Mouse (Mus musculus) hindbrain, postnatal 0 days (tissue): Measurements from ENCODE around the gene Eif3m. TPM values are rescaled to one million over a fixed set of nuclear protein-coding genes. Genes with fewer than 3 reads are reported as not detected.

Experiments
- ATAC-seq: fragments of 200-750 bp; cut with Nextera tagmentation; 2 replicates; pipeline ENCODE4 v1.8.0; 2017; ENCODE audit warnings: mild to moderate bottlenecking, moderate TSS enrichment, moderate library complexity
- DNase-seq: peaks from one replicate; pipeline ENCODE4 v3.0.0-alpha.2; 2015; ENCODE audit warnings: low spot score
- H3K27ac ChIP-seq: fragments of 300-500 bp; sonication (generic); 2 replicates; pipeline ENCODE4 v1.5.1; 2014; ENCODE audit warnings: mild to moderate bottlenecking
- H3K27me3 ChIP-seq: fragments of 300-500 bp; sonication (generic); 2 replicates; pipeline ENCODE4 v1.6.1; 2014; ENCODE audit warnings: low read length, mixed read lengths; ENCODE audit not compliant: insufficient read depth
- H3K36me3 ChIP-seq: fragments of 300-500 bp; sonication (generic); 2 replicates; pipeline ENCODE4 v1.6.1; 2014; ENCODE audit warnings: low read length, mixed read lengths; ENCODE audit not compliant: insufficient read depth
- H3K4me1 ChIP-seq: fragments of 300-500 bp; sonication (generic); 2 replicates; pipeline ENCODE4 v1.6.1; 2014; ENCODE audit warnings: antibody characterized with exemption, low read length, mixed read lengths; ENCODE audit not compliant: insufficient read depth
- H3K4me2 ChIP-seq: fragments of 300-500 bp; sonication (generic); 2 replicates; pipeline ENCODE4 v1.6.1; 2014; ENCODE audit warnings: low read depth, mild to moderate bottlenecking, low read length, moderate library complexity, mixed read lengths
- H3K4me3 ChIP-seq: fragments of 300-500 bp; sonication (generic); 2 replicates; pipeline ENCODE4 v1.5.1; 2014; ENCODE audit warnings: low read length
- H3K9ac ChIP-seq: fragments of 300-500 bp; sonication (generic); replicated peaks from 2 replicates; pipeline ENCODE4 v1.6.1; 2014; ENCODE audit warnings: mild to moderate bottlenecking, low read length, moderate library complexity, mixed read lengths
- H3K9me3 ChIP-seq: fragments of 300-500 bp; sonication (generic); 2 replicates; pipeline ENCODE4 v1.6.1; 2016; ENCODE audit warnings: low read length, mixed read lengths
- CTCF ChIP-seq: IDR thresholded peaks from 2 replicates; pipeline ENCODE4 v1.5.1; 2016; ENCODE audit warnings: antibody characterized with exemption, control low read depth, low read depth
- WGBS: fragments of 180-500 bp; shearing (Covaris S2); extraction: QIAGEN DNeasy Blood & Tissue Kit; methylation state at CpG from one replicate; pipeline ENCODE4 v1.1.7; 2014; 5-methylcytosine and 5-hydroxymethylcytosine counted together
- polyA plus RNA-seq: library from polyadenylated mRNA; unstranded; fragments of >200 nt; fragmentation: Nextera tagmentation; extraction: Ambion mirVana; gene quantifications from 2 replicates; pipeline ENCODE4 v1.2.1, GENCODE M21; 2015
- total RNA-seq: library from RNA; depleted of rRNA; stranded (reverse); fragments of >200 nt; gene quantifications from 2 replicates; pipeline ENCODE4 v1.2.3, GENCODE M21; 2014; rRNA removed

The Eif3m gene
- total and polyA plus RNA-seq, 2 experiments from 2014 or later: 85.8 to 187 TPM

DNA sequence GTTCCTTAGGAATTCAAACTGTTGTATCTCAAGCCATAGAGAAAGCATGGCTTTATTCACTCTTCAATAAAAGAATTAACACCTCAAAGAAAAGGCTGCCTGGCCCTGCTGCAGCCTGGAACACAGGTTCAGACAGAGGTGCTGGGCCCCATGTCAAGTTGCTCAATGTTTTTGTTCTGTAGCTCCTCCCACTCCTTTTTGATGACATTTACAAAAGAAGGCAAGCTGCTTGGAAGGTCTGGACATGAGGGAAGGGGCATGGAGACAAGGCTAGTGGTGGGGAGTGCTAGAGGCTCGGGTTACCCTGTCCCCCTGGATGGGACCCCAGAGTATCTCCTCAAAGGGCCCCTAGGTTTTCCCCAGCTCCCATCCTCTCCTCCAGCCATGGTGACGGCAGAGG lies 35.2 kb downstream of the Eif3m start:
- Histone ChIP-seq H3K27me3 (no peaks in the 10 kb centered on the region), H3K36me3 (no peaks in the 10 kb centered on the region), H3K4me3 (no peak overlapping the region), H3K9me3 (no peaks in the 10 kb centered on the region), H3K9ac (no peak overlapping the region), H3K27ac (no peak overlapping the region), H3K4me2 (no peak overlapping the region), H3K4me1 (no peaks in the 10 kb centered on the region)
- ATAC-seq (no peak), DNase-seq (no peak)
- TF ChIP-seq CTCF: no peak
- 11% methylated on average over 2 of the region's 2 CpGs for whole genome bisulfite sequencing

- Histone ChIP-seq H3K4me1 (no peaks in the 10 kb centered on the region), H3K27me3 (no peaks in the 10 kb centered on the region), H3K36me3 (no peaks in the 10 kb centered on the region), H3K27ac (no peak overlapping the region), H3K9me3 (no peaks in the 10 kb centered on the region), H3K4me3 (no peak overlapping the region), H3K9ac (no peak overlapping the region), H3K4me2 (no peak overlapping the region)
- DNase-seq: no peak
- no peak for ATAC-seq
- TF ChIP-seq CTCF: no peak
- 38% methylated on average over 1 of the region's 1 CpGs for WGBS
Observed at GRCm38 (mm10) chr2:104964492-104964891, 52.4 kb downstream of the Eif3m start.

Other genes starting within 250 kb of the Eif3m start
- gene Qser1, start 200.3 kb downstream of the Eif3m start, total RNA-seq: 12.2 and 14.1 TPM in 2 replicates
- 4.1 and 4.3 TPM in 2 replicates for gene Qser1, start 200.3 kb downstream of the Eif3m start, polyA plus RNA-seq
- gene Prrg4, start 167.2 kb downstream of the Eif3m start, total RNA-seq: 2.2 and 3.8 TPM in 2 replicates
- 1.4 and 1.6 TPM in 2 replicates for gene Prrg4, start 167.2 kb downstream of the Eif3m start, polyA plus RNA-seq
- 15.2 TPM in 1 of 2 replicates, not detected in the other for gene Ccdc73, start 149.3 kb downstream of the Eif3m start, total RNA-seq
- gene Ccdc73, start 149.3 kb downstream of the Eif3m start, polyA plus RNA-seq: 3.7 and 5.2 TPM in 2 replicates
- gene Gm11060, start 74.9 kb upstream of the Eif3m start, total RNA-seq: not detected in 2 replicates
- gene Gm11060, start 74.9 kb upstream of the Eif3m start, polyA plus RNA-seq: not detected in 2 replicates
- gene Wt1, start 109.4 kb upstream of the Eif3m start, total RNA-seq: 0.32 and 1.9 TPM in 2 replicates
- 0.55 and 0.56 TPM in 2 replicates for gene Wt1, start 109.4 kb upstream of the Eif3m start, polyA plus RNA-seq
- not detected in 2 replicates for gene Them7, start 207.2 kb upstream of the Eif3m start, total RNA-seq
- gene Them7, start 207.2 kb upstream of the Eif3m start, polyA plus RNA-seq: 0.11 and 0.15 TPM in 2 replicates